Mouse (Mus musculus) frontal cortex, adult 2 months (tissue): Measurements from ENCODE around the gene Prdm12. TPM values are rescaled to one million over a fixed set of nuclear protein-coding genes. Genes with fewer than 3 reads are reported as not detected.

Experiments used
- DNase-seq, 2 experiments: peaks; one replicate each; pipeline ENCODE4 v3.0.0; 2022; ENCODE audit warnings: low spot score in 1 of 2; ENCODE audit errors: extremely low spot score in 1 of 2
- polyA plus RNA-seq: library from polyadenylated mRNA; depleted of rRNA; stranded (reverse); fragments of >200 nt; gene quantifications from 2 replicates; pipeline ENCODE4 v1.2.3, GENCODE M21; 2012; rRNA removed

The Prdm12 gene
- polyA plus RNA-seq, 1 experiment = 0.46 TPM

DNA sequence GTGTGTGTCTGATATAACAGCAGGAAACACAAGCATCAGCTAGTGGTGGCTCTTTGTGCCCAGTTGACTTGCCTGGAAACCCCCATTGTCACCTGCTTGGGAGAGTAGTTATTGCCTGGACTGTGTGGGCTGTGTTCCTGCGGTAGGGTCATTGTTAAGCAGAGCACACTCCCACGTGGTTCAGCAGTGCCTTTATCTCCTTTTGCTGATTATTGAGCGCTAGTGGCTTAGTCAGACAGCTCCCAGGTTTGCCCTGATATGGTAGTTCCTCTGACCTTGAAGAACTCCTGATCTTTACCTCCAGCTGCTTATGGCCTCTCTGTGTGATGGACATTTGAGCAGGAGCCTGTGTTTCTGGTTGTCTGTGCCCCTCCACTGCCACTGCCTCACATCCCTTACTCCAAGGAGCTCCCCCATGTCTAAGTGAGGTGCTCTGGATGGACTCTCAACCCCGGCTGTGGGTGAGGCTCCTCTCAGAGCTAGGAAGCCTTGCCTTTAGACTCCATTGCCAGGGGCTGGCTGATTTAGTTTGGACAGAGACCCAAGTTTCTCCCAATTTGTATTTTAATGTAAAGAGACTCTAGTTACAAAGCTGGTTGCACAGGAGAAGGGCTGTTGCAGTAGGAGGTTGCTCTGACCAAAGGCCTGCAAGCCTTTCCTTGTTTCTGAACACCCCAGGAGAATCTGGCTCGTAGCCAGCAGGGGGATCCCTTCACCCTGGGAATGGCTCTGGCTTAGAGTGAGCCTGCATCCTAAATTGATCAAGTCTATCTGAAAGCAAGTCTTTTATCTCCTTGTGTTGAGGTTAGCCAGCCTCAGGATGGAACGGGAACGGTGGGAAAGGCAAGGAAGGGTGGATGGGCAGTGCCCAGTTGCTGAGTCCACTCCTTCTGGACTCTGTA lies 61.0 kb downstream of the Prdm12 start:
- DNase-seq = no peak

DNA sequence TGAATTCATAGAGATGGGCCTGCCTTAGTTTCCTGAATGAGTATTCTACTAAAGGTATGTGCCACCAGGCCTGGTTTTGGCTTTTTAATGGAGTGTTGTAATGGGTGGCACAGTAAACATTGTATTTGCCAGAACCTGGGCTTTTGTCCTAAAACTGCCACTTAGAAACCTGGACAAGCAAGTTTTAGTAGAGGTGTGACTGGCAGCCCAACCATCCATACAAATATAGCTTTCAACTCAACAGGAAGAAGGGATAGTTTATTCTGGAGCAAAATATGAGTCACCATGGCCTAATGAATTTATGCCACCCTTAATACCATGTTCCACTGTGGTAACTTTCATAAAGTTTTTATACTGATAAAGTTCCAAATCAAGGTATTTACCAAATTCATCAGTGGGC lies 63.4 kb downstream of the Prdm12 start:
- DNase-seq = no peak

Other genes starting within 250 kb of the Prdm12 start
- gene Ass1, start 169.8 kb upstream of the Prdm12 start, polyA plus RNA-seq = 32.4 and 40.1 TPM in 2 replicates
- 39.2 and 40.1 TPM in 2 replicates for gene Fubp3, start 67.4 kb upstream of the Prdm12 start, polyA plus RNA-seq
- 27.4 and 31.0 TPM in 2 replicates for gene Exosc2, start 30.7 kb downstream of the Prdm12 start, polyA plus RNA-seq
- 35.2 and 39.5 TPM in 2 replicates for gene Abl1, start 48.3 kb downstream of the Prdm12 start, polyA plus RNA-seq
- gene Qrfp, start 170.5 kb downstream of the Prdm12 start, polyA plus RNA-seq = not detected in 2 replicates
- 8.0 and 9.0 TPM in 2 replicates for gene Fibcd1, start 206.0 kb downstream of the Prdm12 start, polyA plus RNA-seq
- gene Lamc3, start 247.3 kb downstream of the Prdm12 start, polyA plus RNA-seq = 3.3 and 4.6 TPM in 2 replicates